Mouse (Mus musculus) fat pad, adult 2 months (tissue): ENCODE data around the gene Fam173a.

ENCODE experiments used
- DNase-seq: peaks from one replicate; pipeline ENCODE4 v3.0.0-alpha.2; 2011; ENCODE audit warnings: low read depth, low spot score; ENCODE audit errors: extremely low read depth

Gene Fam173a

GRCm38 (mm10) chr17:25801029-25801428, 8.3 kb upstream of the Fam173a start:
- DNase-seq = no peak

- DNase-seq = no peak
Observed at GRCm38 (mm10) chr17:25796951-25797369, 4.3 kb upstream of the Fam173a start, which contains the start of gene Metrn. Gene Metrn, minus strand, starts transcription at chr17:25797136.

- no peak for DNase-seq
Observed at GRCm38 (mm10) chr17:25796211-25796771, 3.6 kb upstream of the Fam173a start.

- DNase-seq = no peak
Observed at GRCm38 (mm10) chr17:25795609-25796092, 3.0 kb upstream of the Fam173a start, which contains the start of gene AC134908.4. Gene AC134908.4, minus strand, starts transcription at chr17:25795659.

- no peak for DNase-seq
Observed at GRCm38 (mm10) chr17:25794998-25795397, 2.3 kb upstream of the Fam173a start.

GRCm38 (mm10) chr17:25794197-25794596, 1.5 kb upstream of the Fam173a start:
- DNase-seq = no peak

GRCm38 (mm10) chr17:25791843-25792527, 716 bp downstream of the Fam173a start:
- DNase-seq = peak; percentile 19

GRCm38 (mm10) chr17:25791320-25791842, 1.3 kb downstream of the Fam173a start:
- no peak for DNase-seq

DNA sequence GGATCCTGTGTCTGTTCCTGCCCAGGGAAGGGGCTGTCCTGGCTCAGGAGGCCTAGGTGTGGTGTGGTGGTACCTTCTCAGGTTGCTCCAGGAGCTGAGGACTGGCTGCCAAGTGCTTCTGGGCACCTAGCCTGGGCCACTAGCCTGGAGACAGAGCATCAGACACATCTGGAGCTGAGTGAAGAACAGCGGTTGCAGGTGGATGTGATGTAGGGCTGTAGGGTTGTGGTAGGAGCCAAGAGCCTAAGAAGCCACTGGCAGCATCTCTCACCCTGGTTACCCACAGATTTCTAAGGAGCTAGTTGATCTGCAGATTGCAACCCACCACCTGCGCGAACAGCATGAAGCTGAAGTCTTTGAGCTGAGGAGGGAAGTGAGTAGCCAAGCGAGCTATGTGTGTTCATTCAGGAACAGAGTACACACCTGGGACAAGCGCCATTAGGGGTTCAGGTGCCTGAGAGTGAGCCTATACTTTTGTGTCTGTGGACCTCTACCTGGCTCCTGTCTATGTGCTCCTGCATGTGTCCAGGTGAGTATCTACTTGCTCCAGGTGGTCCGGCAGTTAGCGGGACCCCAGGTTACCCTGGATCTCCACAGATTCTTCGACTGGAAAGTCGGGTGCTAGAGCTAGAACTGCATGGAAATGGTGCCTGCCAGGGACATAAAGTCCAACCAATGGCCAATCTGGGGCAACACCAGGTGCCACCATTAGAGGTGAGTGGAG, 5.8 kb downstream of the Fam173a start:
- DNase-seq = no peak

- DNase-seq = no peak
Observed at GRCm38 (mm10) chr17:25786280-25786679, 6.4 kb downstream of the Fam173a start, which contains the start of gene Ccdc78. Gene Ccdc78, plus strand, starts transcription at chr17:25786580.

- no peak for DNase-seq
Observed at GRCm38 (mm10) chr17:25785281-25785745, 7.4 kb downstream of the Fam173a start, which contains the start of gene Haghl. Gene Haghl, minus strand, starts transcription at chr17:25785673.

GRCm38 (mm10) chr17:25783861-25784574, 8.7 kb downstream of the Fam173a start:
- no peak for DNase-seq

DNA sequence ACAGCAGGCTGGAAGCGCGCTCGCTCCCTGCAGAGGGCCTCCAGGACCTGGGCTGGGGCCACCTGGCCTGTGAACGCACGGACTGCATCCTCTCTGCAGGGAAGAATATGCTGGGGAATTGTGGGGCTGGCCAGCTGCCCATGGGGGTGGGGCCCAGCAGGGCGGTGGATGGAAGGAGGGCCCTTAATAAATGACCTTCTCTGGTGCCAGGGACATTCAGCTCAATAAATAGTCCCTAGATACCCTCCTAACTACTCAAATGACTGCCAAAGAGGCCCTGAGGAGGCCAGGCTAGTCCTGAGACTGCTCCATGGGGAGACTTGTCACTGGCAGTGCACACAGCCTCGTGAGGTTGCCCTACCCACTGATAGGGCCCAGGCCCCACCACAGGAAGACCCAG, 9.6 kb downstream of the Fam173a start:
- DNase-seq = no peak

DNA sequence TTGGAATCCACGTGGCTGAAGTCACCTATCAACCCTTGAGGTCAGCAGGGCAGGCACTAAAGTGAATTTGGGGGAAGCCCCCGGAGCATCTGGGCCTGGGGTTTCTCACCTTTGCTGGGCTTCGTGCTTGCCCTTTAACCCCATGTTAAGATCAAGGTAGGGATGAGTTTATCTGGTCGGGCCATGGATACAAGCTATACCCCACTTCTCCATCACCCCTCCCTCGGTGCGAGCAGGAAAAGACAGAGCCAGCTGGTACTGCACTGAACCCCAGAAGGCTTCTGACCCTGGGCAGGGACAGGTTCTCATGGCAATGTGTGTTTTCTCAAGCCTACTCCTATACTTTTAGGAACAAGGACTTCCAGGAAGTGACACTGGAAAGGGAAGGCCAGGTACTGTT, 11.4 kb downstream of the Fam173a start:
- no peak for DNase-seq

DNA sequence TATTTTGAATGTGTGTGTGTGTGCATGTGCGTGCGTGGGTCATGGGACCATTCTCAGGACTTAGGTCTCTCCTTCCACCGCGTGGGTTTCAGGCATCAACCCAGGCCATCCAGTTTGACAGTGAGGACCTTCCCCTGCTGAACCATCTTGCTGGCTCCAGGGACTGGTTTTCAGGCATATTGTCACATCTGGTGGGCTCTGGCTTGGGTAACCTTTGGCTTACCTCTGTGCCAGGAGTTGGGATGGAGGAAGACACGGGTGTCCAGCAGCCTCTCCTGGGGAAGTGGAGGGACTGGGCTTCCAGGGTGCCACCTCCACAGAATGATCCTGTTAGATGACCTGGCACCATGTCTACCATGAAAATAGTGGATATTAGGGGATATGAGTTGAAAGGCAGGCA, 14.8 kb downstream of the Fam173a start:
- DNase-seq = no peak

- DNase-seq = no peak
Observed at GRCm38 (mm10) chr17:25775318-25776062, 17.2 kb downstream of the Fam173a start.

DNA sequence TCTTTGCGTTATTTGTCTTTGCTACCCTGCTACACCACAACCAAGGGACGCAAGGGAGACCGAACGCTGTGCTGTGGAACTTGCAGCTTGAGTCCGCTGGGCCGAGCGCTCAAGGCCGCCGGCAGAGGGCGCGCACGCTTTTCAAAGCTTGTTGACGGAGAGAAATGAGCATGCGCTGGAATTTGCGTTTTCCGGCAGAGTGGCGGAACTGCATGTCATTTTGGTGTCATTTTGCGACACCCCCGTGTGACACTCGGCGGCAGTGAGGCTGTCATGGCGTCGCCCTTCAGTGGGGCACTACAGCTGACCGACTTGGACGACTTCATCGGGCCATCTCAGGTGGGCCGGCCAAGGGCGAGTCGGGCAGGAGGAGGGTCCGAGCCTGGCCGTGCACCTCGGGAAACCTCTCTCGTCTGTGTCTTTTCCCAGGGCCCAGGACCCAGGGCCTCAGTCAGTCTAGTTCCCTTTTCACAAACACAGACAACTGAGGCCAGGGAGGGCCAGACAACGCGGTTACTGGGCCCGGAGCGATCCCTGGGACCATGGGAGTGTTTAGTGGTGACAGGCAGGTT, 19.1 kb downstream of the Fam173a start, which contains the start of gene Narfl:
Narfl (plus strand) TSS at position 228 of the 572 bp plus-strand sequence.
- DNase-seq = peak; percentile 61

GRCm38 (mm10) chr17:25769331-25769730, 23.4 kb downstream of the Fam173a start:
- DNase-seq = no peak

GRCm38 (mm10) chr17:25765886-25766285, 26.8 kb downstream of the Fam173a start:
- DNase-seq = no peak
